Mouse (Mus musculus): ENCODE measurements around the gene Hpd.
A peak's percentile ranks its signal among the peaks of the same experiment; 100 is the strongest.

Hpd gene

DNA sequence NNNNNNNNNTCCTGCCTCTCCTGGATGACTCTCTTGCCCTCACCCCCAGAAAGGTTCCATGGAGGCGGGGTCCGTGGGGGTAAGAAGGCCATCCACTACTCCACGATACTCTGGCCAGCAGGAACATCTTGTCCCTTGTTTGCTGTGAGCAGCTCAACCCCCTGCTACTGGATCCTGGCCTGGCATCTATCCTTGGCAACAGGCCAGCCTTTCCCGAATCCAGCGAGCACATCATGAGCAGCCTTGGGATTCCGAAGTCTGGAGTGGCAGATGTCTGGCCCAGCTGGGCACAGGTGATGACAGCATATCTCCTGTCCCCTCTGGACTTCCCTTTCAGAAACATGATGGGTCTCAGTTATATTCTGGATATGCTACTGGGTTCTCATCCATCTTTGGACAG, 3.4 kb upstream of the Hpd start:
- DNase-seq: no peak

DNA sequence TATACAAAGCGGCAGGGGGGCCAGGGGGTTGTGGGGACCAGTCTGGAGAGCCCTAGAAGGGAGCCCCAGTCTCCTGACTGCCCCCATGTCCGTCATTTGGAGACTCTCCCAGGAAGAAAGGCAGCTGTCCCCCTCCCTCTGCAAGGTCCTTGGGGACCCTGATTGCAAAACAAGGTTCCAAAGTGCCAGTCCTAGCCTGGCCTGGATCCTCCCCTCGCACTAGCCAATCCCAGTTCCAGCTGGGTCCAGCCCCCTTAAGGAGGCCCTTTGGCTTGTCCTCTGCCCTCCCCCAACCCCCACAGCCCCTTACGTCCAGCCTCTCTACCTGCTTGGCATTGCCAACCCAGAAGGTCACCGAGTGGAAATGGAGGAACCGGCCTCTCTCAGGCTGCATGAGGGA, 991 bp downstream of the Hpd start:
- DNase-seq: no peak

DNA sequence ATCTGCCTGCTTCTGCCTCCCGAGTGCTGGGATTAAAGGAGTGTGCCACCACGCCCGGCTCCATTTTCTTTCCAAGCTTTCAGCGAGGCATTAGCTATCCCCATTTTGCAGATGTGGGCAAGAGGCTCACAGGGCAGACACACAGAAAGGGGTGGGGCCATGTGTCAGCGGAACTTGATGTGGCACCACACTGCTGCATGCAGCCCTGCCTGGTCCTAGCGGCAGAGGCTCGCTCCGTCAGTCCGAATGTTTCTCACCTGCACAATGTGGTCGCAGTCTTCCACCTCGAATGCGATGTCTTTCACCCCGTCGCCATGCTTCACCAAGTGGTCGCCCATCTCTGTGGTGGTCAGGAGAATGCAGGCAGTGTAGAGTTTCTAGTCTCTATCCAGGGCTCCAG, 2.1 kb downstream of the Hpd start:
- no peak for DNase-seq

DNA sequence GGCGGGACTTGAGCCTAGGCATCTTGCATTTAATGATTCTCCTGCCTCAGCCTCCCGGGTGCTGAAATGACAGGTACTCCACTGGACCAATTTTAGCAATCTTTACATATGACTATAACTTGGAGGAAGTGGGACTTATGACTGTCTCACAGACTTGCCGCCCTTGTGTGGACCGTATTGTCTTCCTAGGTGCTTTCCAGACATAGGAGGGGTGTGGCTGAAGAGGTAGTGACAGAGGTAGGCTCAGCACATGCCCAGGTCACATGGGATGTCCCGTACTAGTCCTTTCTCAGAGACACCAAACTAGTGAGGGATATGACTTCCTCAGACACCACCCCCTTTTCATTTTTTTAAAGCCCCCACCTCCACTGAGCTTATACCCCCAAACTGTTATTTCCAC, 3.7 kb downstream of the Hpd start:
- no peak for DNase-seq

DNA sequence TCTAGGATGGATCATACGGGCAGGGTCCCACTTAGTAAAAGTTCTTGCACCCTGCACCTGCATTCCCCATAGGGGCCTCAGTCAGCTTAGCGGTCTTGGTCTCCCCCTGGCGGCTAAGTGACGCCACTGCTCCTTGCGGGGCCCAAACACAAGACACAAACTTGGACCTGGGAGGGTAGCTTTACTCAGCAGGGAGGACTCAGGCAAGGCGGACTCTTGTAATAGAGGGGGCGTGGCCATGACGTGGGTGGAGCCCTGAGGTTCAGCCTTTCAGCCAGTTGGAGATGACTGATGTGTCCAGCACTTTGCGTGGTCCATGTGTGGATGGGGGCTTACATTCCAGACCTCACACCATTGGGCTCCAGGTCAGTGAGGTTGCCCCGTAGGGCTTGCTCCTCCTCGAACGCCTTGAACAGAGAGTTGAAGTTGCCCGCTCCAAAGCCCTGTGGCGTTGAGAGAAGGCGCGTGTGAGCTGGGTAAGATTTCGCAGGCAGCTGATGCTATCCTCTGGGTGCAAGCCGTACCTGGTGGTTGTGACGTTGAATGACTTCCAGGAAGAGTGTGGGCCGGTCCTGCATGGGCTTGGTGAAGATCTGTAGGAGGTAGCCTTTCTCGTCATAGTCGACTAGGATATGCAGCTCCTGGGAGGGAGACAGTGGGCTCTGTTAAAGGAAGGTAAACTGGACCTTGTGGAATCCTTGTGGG, 10.7 kb downstream of the Hpd start:
- peak; percentile 90 for DNase-seq

DNA sequence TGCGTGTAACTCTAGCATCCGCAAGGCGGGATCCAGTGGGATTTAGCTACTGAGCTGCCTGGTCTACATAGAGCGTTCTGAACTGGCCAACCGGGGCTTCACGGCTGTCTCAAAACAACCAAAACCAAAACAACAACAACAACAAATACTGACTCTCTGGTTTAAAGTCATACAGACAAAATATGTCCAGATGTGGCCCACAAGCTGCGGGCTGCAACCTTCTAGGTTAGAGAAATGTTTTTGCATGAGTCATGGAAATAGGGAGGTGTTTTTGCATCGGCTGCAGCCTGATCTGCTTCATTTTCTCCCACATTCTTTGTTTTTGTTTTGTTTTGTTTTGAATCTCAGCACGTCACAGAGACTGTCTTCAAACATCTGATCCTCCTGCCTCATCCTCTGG, 12.2 kb downstream of the Hpd start:
- no peak for DNase-seq

DNA sequence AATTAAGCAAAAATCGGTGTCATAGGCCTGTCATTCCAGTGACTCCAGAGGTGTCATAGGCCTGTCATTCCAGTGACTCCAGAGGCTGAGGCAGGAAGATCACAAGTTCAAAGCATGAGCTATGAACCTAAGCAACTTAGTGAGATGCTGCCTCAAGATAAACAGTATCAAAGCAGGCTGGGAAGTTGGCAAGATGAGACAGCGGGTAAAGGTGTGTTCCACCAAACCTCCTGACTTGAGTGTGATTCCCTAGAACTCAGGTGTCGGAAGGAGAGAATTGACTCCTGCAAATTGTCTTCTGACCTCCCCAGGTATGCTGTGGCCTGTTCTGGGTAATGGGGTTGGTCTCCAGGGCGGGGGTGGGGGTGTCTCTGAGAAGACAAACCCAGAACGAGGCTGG, 13.2 kb downstream of the Hpd start, which contains the start of gene Psmd9:
TSS of gene Psmd9 (plus strand) at position 130 of the 400 bp plus-strand sequence.
- DNase-seq: no peak

DNA sequence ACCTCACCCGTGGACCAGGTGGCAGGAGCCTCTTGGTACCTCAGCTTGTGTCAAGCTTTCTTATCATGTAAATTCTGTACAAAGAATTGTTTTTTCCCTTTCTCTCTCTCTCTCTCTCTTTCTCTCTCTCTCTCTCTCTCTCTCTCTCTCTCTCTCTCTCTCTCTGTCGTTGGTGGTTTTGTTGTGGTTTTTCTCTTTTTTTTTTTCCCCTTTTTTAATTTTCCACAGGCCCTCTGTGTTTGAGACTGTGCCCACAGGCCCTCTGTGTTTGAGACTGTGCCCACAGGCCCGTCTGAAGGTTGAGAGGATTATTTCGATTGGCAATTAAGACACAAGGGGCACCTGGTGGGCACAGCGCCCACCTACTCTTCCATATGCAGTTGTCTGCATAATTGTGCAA, 14.9 kb downstream of the Hpd start:
- no peak for DNase-seq

DNA sequence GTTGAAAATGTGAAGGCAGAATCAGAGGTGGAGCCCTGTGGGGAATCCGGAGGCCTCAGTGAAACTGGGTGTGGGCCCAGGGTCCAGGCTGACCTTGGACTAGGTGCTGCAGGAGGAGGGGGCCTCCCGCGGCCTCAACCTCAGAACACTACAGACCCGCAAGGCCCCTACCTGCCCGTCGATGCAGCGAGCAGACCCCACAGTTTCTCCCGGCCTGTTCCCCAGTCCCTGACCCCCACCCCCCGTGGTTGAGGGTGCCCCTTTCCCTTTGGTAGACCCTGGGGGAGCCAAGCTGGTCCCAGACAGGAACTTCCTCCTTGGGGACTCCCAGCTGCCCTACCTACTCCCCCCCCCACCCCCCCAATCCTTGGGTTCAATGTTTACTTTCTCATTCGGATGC, 16.1 kb downstream of the Hpd start:
- no peak for DNase-seq

DNA sequence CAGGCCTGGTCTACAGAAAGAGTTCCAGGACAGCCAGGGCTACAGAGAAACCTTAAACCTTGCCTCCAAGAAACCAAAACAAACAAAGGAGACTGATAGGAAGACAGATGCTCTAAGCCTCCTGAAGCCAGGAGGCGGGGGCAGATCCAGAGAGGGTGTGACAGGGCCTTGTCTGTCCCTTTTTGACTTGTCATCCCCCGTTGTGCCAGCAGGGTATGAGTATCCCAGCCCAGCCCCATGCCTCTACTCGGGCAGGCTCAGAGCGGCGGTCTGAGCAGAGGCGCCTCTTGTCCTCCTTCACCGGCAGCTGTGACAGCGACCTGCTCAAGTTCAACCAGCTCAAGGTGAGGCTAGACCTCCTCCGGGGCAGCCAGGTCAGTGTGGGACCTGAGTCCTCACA, 19.6 kb downstream of the Hpd start:
- DNase-seq: no peak

DNA sequence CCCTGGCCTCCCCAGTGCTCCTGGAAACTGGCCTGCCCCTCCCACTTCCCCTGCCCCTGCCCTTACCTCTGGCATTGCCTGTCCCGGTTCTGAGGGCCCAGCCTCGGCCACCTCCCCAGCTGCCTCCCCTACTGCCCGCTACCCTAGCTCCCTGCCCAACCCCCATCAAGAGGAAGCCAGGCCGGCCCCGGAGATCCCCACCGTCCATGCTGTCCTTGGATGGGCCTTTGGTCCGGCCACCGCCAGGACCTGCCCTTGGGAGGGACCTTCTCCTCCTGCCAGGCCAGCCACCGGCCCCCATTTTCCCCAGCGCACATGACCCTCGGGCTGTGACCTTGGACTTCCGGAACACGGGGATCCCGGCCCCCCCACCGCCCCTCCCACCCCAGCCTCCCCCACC, 22.2 kb downstream of the Hpd start:
- DNase-seq: no peak

DNA sequence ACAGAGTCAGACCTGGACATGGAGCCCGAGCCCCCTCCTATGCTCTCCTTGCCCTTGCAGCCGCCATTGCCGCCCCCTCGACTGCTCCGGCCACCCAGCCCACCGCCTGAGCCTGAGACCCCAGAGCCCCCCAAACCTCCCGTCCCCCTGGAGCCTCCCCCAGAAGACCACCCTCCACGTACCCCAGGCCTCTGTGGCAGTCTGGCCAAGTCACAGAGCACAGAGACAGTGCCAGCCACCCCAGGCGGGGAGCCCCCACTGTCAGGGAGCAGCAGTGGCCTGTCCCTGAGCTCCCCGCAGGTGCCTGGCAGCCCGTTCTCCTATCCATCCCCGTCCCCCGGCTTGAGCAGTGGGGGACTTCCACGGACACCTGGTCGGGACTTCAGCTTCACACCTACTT, 22.7 kb downstream of the Hpd start:
- DNase-seq: no peak

DNA sequence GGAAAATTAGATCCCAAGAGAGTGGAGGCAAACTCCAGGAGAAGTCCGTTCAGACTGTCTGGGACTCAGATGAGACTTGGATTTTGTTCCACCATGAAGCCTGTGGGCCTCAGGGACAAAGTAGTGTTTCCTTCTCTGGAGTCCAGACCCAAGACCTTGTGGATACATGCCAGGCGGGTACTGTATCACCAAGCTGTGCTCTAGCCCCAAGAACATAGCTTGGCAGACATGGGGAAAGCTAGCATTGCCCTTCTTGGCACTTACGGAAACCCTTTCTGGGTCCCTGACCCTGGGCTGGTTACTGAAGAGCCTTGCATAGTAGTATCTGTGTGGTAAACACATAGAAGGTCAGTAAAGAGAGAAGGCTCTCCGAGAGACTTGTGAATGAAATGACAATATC, 23.1 kb downstream of the Hpd start:
- no peak for DNase-seq

DNA sequence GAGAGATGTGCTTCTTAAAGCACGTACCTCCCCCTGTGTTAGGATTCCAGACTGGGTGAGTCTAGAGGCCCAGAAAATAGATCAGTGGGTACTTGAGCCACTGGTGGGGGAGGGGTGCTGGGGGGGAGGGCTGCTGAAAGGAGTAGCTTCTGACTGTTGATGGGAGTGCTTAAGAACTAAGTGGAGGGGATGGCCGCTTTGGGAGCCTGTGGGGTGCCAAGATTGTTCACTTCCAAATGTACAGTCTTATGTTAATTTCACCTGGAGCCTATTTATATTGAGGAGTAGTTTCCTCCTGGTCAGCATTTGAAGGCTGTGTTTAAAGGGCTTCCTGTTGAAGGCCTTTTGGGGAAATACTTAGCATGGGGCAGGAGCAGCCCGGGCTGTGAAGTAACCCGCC, 24.6 kb downstream of the Hpd start:
- no peak for DNase-seq

DNA sequence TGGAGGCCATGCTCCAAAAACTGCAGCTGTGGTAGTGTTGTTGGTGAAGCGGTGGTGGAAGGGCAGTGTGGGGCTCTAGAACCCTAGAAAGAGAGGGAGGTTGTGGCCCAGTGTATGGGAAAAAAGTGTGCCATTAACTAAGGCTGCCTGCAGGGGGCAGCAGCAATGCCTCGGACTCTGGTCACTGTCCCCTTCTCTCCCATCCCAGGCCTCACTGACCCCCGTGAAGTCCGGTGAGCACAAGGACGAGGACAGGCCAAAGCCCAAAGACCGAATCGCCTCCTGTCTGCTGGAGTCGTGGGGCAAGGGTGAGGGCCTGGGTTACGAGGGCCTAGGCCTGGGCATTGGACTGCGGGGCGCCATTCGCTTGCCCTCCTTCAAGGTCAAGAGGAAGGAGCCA, 25.8 kb downstream of the Hpd start:
- no peak for DNase-seq

DNA sequence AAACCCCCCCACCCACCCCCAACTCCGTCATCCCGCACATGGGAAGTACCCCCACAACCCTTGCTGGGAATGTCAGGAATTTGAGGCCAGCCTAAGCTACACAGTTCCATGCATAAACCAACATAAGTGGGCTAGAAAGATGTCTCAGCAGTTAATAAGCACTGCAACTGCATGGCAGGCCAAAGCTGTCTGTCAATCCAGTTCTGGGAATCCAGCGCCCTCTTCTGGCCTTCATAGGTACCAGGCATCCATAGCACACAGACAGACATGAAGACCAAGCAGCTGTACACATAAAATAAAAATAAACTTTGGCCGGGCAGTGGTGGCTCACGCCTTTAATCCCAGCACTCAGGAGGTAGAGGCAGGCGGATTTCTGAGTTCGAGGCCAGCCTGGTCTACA, 27.1 kb downstream of the Hpd start:
- DNase-seq: peak; percentile 92

DNA sequence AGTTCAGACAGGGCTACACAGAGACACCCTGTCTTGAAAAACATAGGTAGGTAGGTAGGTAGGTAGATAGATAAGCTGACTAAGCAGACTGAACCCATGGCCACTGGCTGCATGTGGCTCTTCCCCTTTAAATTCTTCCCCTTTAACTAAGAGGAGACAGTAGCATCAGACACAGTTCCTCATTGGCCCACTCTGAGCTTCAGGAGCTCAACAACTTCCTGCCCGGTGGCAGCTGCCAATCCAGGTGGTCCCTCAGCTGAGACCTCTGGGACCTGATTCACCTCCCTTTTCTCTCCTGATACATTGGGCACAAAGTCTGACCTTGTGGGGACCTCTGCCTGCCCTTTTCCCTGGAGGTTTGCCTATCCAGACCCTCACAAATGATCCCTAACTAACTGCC, 29.6 kb downstream of the Hpd start:
- DNase-seq: no peak

DNA sequence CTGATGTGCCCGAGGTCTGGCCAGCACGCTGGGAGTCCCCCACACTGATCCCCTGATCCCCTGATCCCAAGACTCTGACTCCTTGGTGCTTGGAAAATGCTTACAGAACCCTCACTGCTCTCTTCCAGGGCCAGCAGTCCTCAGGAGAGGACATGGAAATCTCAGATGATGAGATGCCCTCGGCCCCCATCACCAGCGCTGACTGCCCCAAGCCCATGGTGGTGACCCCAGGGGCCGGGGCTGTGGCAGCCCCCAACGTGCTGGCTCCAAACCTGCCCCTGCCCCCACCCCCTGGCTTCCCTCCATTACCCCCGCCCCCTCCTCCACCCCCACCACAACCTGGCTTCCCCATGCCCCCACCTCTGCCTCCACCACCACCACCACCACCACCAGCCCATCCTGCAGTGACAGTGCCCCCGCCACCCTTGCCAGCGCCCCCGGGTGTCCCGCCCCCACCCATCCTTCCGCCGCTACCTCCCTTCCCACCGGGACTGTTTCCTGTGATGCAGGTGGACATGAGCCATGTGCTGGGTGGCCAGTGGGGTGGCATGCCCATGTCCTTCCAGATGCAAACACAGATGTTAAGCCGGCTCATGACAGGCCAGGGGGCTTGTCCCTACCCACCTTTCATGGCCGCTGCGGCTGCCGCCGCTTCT, 30.7 kb downstream of the Hpd start:
- DNase-seq: no peak

DNA sequence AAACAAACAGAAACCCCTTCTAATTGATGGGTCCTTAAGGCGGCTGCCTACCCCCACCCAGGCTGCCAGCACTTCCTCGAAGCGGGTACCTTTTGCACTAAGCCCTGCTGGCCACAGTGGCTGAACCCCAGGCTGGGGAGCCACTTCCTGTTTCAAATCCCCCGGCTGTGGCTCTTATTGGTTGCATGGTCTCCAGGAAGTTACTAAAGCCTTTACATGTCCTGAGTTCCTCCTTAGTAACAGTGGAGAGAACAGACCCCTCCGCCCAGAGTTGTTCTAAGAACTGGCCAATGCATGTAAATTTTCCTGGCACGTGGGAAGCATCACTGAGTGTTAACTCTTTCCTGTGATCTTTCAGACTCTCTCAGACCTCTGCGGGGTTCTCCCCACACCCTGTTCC, 31.4 kb downstream of the Hpd start:
- peak; percentile 75 for DNase-seq

DNA sequence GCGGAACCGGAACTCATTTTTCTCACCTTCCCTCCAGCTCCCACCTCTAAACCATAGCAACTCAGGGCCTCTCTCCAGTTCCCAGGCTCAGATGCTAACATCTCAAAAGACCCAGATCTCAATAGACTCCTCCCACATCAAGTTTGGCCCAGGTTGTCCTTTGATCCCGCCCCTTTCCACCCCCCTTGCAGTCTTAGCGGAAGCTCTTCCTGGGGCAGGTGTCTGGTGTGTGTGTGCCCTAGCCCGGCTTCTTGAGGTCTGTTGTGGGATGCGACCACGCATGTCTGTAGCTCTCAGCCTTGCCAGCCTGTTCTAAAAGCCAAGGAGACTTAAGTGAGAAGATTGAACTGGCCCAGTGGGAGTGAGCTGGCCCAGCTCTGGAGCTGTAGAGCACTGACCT, 31.9 kb downstream of the Hpd start:
- DNase-seq: peak; percentile 70

DNA sequence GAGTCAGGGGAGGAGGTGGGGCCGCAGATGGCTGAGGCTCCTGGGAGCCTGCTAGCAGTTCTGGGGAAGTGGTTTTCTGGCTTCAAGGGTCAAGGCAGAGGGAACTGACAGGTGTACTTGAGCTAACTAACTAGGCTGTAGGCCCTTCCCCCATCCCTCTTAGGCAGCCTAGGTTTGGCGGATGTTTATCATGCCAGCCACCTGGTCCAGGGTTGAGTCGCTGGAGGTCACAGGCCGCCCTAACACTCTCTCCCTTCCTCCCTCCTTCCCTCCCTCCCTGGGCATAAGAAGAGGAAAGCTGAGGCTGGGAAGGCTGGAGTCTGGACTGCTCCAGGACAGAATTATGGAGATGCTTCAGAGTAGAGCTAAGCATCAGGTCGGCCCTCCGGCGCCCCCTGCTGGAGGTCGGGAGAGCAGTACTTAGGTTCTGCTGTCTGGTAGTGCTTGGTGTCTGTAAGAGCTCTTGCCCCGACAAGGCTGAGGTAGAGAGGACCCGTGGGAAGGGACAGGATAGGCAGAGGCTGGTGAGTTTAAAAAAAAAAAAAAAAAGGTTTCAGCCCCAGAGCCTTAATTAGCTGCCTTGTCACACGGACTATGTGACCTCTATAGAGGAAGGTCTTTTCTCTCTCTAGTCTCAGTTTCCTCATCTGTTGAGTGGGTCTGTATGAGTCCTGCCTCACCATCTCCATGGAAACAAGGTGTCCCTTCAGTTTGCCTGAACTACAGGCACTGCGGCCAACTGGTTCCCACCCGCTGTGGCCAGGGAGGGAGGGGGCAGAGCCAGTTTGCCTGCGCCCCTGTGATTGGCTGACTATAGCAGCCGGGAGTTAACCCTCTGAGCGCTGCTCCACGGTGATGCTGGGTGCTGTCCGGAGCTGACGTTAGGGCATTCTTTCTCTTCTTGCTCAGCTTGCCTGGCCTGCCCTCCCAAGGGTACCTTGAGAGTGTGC, 32.8 kb downstream of the Hpd start:
- DNase-seq: peak; percentile 95

DNA sequence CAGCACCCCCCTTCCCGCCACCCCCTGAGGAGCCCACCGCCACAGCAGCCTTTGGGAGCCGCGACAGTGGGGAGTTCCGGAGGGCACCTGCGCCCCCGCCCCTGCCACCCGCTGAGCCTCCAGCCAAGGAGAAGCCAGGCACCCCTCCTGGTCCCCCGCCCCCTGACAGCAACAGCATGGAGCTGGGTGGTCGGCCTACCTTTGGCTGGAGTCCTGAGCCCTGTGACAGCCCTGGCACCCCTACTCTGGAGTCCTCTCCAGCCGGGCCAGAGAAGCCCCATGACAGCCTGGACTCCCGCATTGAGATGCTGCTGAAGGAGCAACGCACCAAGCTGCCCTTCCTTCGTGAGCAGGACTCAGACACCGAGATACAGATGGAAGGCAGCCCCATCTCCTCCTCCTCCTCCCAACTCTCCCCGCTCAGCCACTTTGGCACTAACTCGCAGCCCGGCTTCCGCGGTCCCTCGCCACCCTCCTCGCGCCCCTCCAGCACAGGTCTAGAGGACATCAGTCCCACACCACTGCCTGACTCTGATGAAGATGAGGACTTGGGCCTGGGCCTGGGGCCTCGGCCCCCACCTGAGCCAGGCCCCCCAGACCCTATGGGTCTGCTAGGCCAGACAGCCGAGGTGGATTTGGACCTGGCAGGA, 34.3 kb downstream of the Hpd start:
- DNase-seq: no peak

DNA sequence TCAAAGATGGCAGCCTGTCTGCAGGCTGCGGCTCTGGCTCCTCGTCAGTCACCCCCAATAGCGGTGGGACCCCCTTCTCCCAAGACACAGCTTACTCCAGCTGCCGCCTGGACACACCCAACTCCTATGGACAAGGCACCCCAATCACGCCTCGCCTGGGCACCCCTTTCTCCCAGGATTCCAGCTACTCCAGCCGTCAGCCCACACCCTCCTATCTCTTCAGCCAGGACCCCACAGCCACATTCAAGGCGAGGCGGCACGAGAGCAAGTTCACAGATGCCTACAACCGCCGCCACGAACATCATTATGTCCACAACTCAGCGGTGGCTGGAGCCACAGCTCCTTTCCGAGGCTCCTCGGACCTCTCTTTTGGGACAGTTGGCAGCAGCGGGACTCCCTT, 35.0 kb downstream of the Hpd start:
- DNase-seq: no peak

All from lung, postnatal 36 days (tissue).